Mouse (Mus musculus) T-helper 2 cell (primary cell): Measurements from ENCODE around the gene Rasgrf2.

Source experiments
- in situ Hi-C: fragments of 300-600 bp; cut with MboI, MseI; formaldehyde crosslinking; loops from one replicate; pipeline ENCODE4 v1.15.1; 2025; ENCODE audit warnings: high pct_unique_total_duplicates

The Rasgrf2 gene

DNA sequence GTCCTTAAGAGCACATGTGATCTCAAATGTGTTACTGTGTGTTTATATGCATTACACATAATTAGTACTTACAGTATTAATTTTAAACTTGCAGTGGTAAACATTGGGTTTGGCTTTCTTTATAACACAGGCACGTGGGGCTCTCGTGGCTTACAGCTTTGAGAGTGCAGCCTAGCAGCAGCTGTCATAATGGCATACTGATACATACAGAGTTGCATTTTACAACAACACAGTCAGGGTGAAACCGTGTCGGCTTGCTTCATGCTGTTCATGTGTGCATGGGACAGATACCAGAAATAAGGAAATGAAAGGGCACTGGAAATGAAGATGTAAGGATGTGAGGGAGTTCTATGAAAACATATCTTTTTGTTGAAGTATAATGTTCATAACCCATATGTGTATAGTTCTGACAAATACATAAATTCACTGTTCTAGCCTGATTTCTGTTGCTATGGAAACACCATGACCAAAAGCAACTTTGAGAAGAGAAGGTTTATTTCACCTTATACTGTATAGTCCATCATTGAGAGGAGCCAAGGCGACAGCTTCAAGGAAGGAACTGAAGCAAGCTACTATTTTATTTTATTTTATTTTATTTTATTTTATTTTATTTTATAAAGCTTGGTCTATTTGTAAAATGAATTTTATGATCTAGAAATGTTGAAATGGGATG lies 246.6 kb downstream of the Rasgrf2 start:
- in situ Hi-C loops: no loop called here

DNA sequence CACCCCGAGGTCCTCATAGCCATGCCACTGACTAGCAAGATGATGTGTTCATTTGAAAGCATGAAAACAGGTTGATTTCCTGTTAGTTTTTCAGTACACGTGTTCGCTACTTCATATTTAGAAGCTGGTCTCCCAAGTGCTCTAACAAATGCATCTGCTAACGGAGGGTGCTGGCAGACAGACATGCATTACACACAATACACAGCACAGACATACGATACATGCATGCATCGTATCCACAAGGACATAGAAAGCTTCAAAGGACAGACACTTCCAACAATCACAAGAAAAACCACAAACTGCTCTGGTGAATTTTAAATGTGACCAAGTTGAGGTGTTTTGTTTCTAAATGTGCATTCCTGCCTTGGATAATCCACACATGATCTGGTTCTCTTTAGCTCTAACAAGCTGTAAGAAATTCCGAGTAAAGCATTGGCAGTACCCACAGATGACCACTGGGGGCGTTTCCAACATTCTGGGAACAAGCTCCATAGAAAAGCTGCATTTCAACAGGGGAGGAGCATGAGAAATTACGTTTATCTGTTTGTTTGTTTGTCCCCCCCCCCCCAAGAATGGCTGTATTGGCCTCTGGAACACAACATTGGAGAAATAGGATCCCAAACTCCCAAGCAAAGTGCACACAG lies 249.5 kb downstream of the Rasgrf2 start:
- in situ Hi-C loops: no loop called here

DNA sequence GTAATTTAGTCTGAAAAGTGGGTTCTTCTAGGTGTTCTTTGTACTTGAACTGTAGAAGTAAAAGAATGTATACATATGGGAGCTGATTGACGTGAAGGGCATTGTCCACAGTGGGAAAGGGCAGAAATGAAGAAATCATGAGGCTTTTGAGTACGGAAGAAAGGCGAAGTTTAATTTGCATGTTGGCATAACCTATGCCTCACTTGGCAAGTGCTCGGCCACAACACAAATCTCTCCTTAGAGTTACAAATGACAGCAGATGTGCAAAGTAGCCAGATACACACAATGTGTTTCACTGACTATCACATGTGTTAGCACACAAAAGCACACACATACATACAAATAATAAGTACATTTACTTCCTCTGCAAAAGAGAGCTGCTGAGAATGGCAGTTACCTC lies 251.2 kb downstream of the Rasgrf2 start:
- in situ Hi-C loops: no loop called here

DNA sequence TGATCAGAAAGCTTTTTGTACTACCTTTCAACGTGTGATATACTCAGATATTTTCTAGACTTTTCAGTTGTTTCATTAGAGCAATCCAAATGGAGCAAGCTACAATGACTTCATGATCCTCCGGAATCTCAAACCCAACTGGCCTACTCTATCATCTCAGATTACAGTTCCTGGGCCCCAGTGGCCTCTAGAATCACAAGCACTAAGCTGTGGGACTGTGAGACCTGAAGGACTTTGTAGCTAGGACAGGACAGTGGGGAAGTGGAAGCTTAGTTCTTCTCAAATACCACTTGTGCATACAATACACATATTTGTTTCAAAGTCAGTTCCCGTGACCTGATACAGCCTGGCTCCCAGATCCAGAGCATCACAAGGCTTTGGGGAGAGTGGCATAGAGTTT lies 253.5 kb downstream of the Rasgrf2 start:
- in situ Hi-C loops: no loop called here

DNA sequence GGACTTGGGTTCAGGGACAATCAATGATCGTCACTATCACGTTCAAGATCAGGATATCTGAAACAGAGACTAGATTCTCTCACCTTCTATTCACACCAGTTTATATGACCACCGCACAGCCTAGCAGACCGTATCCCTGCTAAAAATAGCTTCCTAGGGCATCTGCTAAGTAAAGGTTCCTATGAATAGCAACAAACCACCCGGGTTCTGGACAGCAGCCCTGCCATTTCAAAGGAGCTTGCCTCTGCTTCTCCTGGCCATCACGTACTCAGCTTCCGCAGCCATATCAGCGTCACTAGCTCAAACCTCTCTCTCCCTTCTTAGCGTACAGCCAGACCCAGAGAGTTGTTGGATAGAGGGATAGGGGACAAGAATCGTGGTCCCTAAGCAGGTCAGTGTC lies 254.1 kb downstream of the Rasgrf2 start:
- in situ Hi-C loops: no loop called here

DNA sequence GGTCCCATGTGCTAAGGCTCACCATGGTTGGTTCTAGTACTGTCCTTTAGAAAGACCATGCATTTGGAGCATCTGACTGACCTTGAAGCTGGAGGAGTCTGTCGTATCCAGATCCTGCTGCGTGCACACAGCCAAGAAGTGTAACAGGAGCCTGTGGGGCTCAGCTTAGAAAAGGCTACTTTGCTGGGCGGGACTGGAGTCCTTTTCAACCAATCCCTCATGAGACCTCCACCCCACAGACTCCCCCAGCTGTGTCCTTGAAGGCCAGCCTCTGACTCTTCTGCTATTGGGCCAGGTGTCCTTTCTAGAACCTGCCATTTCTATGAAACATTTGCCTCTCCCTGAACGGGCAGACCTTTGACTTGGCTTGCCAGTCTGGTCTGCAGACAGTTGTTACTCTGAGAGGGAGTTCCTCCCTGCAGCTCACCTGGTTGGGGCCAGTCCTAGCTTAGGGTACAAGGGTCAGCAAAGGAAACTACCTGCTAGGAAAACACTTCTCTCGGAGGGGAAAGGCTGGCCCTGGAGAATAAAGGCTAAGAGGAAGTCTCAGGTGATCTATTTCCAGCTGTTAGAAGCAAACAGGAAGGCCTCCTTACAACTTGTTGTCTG lies 254.6 kb downstream of the Rasgrf2 start, which contains the start of gene Ckmt2:
Ckmt2 (minus strand) TSS at position 145 of the 609 bp plus-strand sequence.
- in situ Hi-C loops: no loop called here

DNA sequence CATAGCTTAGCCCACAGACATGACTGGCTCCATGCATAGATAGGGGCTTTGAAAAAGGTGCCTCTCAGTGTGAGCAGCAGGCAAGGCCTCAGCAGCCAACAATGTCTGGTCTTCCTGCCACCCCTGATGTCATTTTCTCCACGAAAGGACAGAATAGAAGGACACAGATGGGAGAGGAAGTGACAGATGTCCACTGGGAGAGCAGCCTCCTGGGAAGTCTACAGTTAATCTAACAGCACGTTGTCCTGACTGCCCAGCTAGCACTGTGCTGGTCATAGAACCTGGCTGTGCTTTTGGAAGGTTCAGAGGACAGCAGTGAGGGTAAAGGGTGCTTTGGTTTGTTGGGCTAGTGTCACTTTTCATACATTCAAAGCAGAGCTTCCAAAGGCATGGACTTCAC lies 255.9 kb downstream of the Rasgrf2 start:
- in situ Hi-C loops: no loop called here

DNA sequence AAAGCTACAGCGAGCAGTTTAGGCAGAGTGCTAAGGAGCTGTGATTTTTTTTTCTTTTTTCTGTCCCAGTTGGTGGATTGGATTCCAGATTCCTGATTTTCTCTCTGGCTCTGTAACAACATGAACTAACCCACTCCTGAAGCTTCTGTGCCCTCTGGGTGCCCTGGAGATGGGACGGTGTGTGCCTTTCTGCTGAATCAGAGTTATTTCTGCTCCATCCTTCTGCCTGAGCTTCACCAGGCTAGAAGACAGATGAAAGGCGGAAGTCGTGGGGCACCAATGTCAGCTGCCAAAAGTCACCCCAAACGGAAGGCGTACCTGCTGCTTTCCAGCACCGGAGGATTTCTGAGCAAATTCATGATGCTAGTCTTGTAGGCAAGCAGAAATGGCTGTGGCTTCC lies 256.9 kb downstream of the Rasgrf2 start:
- in situ Hi-C loops: no loop called here

DNA sequence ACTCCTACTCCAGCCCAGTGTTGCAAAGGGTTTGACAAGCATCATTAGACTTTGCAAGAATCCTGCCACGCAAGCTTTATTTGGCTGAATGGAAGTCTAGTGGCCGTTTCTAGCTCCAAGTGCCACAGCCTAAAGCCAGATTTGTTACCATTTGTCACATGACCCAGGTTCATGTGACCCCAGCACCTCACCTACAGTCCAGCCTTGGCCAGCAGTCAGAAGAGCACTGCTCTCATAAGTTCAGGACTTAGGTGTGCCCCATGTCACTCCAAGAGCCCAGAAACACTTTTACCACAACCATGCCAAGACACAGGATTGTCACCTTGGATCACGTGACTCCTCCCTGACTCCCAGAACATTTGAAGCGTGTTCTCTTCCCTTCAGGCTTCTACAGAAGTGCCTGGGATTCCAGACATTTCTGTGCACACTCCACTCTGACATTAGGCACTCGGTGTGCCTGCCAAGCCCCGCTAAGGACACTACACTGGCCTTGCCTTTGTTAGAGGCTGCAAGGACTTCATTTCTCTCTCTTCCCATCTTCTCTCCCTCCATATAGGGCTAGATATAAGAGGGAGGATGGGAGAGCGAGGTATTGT lies 257.6 kb downstream of the Rasgrf2 start:
- in situ Hi-C loops: no loop called here

DNA sequence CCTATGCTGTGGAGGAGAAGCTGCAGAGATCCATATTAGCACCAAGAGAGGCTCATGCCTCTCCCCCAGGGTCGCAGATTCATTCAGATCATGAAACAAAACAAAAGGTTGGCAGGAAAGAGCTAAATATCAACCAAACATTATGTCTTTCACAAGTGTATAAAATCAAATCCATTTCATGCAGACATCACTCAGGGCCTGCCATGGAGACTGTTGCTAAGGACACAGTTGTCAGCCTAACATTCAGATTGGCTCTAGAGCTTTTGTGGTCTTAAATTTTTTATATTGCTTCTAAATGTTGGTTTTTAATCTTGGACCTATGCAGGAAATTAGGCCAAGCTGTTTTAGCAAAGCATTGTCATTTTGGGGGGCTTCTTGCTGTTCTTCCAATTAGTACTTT lies 262.9 kb downstream of the Rasgrf2 start:
- in situ Hi-C loops: no loop called here

DNA sequence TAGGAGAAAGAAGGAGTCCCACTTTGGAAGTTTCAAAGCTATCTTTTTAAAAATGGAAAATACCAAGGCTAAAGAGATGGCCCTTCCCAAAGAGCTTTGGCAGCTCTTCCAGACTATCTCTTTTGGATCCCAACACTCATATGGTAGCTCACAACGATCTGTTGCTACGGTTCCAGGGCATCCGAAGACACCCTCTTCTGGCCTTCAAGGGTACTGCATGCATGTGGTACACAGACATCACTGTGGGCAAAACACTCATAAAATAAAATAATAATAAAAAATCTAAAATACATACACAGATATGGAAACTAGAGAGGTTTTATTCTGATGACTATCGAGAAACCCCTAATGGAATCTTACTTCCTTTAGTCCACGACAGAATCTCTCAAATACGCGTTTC lies 272.6 kb downstream of the Rasgrf2 start:
- in situ Hi-C loops: no loop called here

DNA sequence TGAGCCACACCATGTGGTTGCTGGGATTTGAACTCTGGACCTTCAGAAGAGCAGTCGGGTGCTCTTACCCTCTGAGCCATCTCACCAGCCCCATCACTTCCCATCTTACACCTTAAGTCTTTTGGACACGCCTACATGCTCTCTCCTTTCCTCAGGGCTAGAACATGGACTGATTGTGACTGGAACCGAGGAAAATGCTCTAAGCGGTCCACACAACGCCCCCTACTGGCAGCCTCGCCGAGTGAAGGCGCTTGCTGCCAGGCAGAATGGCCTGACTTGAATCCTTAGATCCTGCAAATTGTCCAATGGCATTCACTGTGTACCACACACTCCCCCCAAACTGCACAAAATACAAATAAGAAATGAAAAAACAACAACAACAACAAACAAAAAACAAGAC lies 274.0 kb downstream of the Rasgrf2 start:
- in situ Hi-C loops: no loop called here

DNA sequence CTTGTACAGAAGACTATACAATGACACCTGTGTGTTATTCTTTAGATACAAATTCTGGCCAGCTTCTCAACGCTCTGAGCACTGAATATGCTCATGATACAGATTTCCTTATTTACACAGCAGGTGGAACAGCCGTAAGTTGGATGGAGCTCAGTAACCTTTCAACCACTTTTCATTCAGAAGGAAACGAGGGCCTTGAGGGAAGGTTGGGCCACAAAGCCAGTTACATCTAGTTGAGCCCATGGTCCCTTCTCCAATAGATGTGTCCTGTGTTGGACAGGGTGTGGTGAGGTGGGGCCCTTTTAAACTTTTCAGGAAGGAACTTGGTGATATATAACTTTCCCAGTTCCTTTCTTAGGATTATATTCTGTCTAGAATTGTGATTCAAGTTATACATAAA lies 277.0 kb downstream of the Rasgrf2 start:
- in situ Hi-C loops: no loop called here
